Mouse (Mus musculus): ENCODE data around the gene Rbfox1.
A peak's percentile ranks its signal among the peaks of the same experiment; 100 is the strongest.

Gene Rbfox1

DNA sequence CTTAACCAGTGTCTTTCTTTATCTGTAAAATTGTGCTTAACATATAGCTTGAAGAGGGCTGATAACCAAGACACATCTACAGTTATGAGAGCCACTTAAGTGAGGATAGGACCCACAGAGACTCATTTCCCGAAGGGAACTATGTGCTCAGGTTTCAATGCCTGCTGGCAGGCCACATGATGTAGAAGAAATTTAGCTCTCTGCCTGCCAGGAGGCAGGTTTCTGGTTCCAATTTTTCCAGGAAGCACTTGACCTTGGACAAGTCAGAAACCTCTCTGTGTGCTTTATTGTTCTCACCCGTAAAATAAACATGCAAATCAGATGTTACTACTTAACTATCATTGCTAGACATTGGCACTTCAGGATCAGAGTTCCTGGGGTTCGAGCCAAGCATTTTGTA is 1033.5 kb downstream of the Rbfox1 start:
- no peak for ATAC-seq (ENCODE audit: low TSS enrichment)

DNA sequence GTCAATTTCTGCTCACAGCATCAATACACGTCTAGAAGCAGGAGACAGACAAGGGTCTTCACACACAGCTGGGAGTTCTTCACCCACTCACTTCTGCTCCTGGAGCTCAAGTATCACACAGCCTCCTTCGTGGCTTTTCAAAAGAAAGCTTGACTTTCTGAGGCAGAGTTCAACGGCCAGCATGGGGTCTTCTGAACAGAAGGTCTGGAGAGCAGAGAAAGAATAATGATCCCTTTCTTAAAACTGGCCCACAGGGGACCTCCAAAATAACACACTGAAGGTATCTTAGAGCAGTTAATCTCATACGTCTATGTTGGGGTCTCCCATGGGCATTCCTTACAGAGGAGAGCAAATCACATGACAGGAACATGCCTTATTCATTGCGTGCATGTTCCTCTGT is 1034.5 kb downstream of the Rbfox1 start:
- no peak for ATAC-seq (ENCODE audit: low TSS enrichment)

DNA sequence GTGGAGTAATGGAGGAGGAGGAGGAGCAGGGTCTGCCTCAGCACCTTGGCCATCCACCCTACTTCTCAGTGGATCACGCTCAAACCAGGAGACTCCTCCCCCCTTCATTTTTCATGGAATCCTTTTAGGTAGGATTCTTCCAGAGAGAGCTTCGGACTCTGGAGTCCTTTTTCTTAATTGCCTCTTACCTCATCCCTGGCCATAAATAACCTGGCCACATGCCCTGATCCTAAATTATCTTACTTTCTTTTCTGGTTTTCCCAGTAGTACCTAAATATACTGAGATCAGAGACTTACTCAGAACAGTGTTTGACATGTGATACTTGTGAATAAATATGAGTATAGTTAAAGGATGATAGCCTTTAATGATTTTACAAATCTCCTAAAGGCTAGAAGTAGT is 1042.5 kb downstream of the Rbfox1 start:
- ATAC-seq (ENCODE audit: low TSS enrichment): peak; percentile 44; the same call in 1 of the 2 replicates

DNA sequence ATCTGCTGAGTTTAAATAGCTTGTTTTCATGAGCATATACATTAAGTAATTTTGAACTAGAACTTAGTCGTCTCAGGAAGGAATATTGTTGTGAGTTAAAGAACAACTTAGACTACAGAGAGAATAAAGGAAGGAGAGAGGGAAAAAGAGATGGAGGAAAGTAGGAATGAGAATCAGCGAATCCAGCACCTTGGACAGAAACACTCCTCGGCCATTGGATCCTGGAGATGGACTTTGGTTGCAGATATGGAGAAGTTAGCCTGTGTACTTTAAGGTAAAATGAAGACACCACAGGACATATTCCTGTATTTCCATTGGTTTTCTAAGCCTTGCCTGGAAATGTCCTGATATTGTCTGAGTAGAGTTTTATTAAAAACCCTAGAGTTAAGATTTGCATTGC is 1045.6 kb downstream of the Rbfox1 start:
- ATAC-seq (ENCODE audit: low TSS enrichment): no peak

DNA sequence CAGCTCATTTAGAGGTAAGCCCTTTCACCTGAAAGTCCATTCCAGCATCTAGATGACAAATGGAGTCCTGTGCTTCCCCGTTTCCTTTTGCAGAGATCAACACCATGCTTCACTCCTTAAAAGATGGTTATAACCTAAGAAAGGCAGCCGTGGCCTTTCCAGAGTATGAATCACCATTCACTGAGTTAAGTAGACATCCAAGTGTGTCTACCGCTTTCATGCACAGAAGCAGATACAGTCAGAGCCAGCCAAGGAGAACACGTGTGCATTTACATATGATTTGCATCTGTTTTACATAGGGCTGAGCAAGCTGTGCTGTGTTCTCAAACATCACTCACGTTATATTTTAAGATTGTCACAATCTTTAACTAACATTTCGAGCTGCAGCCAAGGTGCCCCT is 1061.0 kb downstream of the Rbfox1 start:
- peak; percentile 95 for ATAC-seq (ENCODE audit: low TSS enrichment)

DNA sequence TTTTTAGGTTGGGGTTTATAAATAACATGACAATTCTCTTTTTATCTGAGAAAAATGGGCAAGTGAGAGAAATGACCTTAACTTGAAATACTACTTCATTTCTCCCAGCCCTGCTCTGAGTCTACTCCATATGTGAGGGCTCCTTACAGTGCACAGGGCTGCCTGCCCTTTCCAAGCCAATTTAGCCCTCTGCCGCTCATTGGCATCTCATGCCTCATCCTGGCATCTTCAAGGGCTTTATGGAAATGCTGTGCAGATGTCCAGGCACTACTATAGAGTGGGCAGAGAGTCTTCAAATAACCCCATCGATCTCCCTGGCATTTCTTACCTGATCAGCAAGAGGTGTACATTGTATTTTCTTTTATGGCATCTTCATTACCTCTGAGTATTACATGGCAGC is 1064.5 kb downstream of the Rbfox1 start:
- ATAC-seq (ENCODE audit: low TSS enrichment): no peak

DNA sequence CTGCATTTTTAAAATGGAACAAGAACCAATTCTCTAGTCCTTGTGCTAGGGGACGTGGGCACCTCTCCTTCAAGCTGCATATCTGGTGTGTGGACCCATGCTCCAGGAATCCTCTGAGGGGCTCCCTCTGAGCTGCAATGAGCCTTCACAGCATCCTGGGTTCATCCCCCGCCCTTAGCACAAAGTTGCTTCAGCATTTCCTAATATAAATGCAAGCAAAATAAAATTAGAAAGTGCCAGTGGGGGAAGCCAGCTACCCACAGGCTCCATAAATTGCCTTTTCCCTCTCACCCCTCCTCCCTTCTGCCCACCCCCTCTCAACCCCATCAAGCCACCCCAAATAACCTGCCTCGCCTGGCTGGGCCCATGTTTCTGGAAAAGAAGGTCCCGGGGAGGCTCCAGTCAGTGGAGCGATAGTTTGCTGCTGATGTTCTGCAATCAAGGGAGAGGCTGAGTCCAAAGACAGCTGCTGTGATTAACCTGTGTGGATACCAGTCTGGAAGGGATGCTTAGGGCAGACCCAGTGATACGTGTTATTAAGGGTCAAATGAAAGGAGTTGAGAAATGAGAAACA is 1070.0 kb downstream of the Rbfox1 start:
- ATAC-seq (ENCODE audit: low TSS enrichment): peak; percentile 55

DNA sequence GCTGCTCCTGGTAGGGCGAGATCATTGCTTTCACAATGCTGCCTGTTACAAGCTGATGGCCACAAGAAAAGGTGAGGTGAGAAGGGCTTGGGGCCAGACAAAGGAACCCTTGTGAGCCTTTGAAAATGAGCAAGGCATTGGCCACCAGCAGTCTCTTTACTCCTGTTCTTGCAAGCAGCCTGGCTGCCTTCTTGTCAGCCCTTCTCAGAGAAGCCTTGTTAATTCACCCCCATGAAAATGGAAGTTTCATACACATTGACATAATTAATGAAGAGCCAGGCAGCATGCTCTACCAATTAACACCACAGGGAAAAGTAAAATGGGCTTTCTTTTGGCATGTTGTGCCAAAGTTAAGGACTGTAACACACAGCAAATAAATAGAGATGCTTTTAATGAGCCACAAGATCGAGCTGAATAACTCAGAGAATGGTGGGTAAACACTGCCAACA is 1076.8 kb downstream of the Rbfox1 start:
- no peak for ATAC-seq (ENCODE audit: low TSS enrichment)

DNA sequence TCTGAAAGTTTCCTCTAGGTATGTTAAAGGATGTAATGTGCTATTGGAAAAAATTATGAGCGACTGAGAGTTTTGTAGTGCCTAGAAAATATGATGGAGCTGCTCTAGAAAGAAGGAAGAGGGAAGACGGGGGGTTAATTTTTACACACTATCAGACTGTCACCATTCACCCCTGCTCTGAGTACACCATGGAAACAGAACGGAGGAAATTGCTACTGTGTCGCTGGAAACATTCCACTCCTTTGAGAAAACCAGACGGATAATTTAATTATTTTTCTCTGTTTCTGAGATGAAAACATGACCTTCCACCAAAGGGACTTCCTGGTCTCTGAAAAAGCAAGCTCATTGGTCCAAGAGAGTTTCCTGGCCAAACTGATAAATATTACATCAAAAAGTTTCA is 1077.4 kb downstream of the Rbfox1 start:
- no peak for ATAC-seq (ENCODE audit: low TSS enrichment)

DNA sequence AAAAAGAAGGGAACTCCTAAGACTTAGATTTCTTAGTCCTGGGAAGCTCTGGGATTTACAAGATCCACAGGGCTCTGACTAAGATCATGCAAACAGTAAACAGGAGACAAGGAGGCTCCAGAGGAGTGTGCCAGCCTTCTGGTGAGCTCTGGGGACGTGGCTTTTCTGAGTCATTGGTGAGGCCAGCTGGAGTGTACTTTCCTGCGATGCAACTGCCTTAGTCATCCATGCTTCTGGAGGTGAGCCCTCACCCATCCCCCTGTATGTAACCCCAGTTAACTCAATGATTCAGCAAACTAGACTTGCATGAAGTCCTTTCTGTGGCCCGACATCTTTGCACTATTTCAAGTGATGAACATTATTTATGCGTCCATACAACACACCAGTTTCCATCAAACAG is 1078.4 kb downstream of the Rbfox1 start:
- peak; percentile 80 for ATAC-seq (ENCODE audit: low TSS enrichment)

DNA sequence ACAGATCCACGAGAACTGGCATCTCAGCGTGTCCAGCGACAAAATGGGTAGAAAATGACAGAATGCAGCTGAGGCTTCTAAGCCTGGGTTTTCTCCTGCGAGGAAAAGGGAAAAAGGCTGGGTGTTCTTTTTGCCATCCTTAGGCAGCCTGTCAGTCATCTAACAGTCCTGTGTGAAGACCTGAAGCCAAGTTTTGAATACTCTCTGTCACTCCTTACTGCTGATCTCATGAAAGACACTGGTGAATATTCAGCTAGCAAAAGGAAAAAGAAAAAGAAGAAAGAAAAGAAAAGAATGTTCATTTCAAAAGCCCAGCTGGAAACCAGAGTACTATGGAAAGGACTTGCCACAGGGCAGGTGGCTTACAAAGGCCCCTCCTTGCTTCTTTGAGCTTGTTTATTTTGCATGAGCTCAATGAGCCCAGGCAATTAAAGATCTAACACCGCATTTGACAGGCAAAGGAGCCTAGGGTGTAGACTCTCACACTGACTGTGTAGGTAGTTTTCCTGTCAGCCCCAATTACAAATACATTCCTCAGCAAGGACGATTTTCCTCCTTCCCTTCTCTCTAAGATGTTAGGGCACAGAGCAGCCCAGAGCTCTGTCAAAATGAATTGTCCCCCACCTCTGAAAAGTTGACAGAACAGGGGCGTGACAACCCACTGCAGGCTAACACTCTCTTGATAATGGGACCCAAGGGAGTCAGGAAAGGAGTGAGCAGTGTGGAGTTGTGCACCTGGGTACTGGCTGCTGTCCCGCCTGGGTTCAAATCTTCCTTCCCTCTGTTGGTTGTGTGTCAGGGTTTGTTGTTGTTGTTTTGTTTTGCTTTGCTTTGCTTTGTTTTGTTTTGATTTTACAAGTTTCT is 1079.8 kb downstream of the Rbfox1 start:
- no peak for ATAC-seq (ENCODE audit: low TSS enrichment)

DNA sequence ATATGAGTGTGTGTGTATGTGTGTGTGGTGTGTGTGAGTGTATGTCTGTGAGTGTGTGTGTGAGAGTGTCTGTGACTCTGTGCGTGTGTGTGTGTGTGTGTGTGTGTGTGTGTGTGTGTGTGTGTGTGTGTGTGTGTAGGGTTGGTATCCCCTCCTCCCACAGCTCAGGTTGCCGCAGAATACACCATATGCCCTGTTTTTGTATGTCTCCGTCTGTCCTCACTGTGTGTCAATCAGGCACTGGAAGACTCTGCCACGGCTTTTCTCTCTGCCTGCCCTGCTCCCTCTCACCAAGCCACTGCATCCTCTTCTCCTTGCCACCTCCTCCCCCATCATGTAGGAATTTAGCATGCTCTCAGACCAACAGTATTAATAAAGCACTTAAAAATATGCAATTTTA is 1084.8 kb downstream of the Rbfox1 start:
- ATAC-seq (ENCODE audit: low TSS enrichment): no peak

DNA sequence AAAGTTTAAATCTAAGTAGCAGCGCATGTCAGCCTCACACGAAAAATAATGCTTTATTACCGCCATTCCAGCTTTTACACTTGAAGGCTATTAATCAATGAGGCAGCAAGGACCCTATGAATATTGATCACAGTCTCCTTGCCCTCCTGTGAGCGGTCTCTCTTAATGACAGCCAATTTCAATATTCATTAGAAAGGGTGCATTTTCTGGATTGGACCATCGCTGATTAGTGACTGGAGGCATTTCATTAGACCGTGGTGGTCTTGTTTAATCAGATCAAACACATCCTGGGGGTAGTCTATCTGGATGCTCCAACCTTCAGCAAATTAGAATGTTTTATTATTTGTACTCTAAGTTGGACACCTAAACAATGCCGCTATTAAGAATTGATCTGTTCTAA is 1091.2 kb downstream of the Rbfox1 start:
- no peak for ATAC-seq (ENCODE audit: low TSS enrichment)

DNA sequence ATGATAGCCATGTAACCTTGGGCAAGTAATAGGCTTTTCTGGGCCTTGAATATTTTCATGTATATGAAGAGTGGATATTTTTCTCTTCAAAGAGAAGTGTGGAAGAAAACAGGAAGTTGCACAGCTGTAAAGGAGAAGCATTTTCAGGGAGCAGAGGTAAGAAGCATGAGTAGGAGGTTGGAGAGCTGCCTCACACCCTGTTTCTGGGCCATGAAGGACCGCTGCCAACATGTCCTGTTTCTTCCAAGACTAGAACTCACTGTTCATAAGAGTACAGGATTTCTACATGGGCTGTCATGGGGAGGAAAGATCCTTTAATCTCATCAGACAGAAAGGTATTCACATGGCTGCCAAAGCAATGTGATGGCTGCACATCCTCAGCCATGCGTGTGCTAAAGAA is 1098.8 kb downstream of the Rbfox1 start:
- ATAC-seq (ENCODE audit: low TSS enrichment): peak; percentile 64

DNA sequence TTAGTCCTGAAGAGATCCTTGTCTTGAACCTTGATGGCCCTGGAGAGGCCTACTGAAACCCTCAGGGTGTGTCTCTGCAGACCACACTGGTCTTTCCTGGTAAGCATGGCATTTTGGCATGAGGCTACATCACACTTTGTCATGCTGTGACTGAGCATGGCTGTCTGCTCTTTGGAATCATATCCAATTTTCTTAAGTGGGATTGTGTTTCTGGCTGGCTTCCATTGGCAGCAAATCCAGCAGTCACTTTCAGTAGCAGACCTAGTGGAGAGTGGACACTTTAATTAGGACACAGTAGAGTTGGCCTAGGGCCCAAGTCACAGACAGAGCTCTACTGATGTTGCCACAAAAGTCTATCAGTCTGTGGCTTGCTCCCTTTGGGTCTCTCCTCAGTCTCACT is 1100.9 kb downstream of the Rbfox1 start:
- 0 out of 2 replicates have a peak, but pooled peaks have one; percentile 17 for ATAC-seq (ENCODE audit: low TSS enrichment)

DNA sequence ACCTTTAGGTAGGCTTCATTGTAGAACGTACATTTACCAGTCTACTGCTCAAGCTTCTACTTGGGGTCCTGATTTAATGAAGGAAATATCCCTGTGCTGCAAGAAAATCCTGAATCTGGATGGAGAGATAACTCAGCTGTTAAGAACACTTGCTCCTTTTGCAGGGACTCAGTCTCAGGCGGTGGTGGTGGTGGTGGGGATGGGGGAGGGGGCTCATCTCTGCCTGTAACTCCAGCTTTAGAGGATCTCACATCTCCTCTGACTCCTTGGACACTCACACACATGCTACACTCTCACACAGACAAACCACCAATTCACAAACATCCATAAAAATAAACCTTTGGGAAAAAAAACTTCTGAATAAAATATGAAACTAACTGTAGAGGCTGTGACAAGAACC is 1101.3 kb downstream of the Rbfox1 start:
- no peak for ATAC-seq (ENCODE audit: low TSS enrichment)

DNA sequence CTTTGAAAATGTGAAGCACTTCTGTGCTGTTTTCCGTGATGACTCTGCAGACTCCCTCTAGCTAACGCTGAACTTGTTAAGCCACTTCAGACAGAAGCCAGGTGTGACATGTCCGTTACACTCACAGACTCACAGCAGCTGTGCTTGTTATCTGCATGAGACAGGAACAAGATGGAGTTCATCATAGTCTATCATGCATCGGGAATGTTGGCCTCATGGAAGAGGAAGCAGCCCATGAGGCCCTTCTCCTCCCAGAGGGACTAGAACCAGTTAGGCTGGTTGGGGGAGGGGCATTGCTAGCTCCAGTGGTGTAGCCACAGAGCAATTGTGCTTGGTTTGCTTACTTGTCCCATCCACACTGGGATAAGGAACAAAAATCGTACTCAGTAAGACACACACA is 1107.1 kb downstream of the Rbfox1 start:
- no peak for ATAC-seq (ENCODE audit: low TSS enrichment)

DNA sequence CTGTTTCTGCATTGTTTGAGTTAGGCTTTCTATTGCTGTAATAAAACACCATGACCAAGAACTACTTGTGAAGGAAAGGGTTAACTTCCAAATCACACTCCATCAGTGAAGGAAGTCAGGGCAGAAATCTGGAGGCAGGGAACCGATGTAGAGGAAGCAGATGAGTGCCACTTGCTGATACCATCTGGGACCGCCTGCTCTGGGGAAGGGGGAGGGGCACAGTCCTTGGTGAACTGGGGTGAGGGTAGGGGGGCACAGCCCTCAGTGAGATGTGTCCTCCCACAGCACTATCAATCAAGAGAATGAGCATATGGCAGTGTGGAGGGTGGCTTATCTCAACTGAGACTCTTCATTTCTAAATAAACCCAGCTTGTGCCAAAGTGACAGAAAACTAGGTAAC is 1108.0 kb downstream of the Rbfox1 start:
- ATAC-seq (ENCODE audit: low TSS enrichment): no peak

DNA sequence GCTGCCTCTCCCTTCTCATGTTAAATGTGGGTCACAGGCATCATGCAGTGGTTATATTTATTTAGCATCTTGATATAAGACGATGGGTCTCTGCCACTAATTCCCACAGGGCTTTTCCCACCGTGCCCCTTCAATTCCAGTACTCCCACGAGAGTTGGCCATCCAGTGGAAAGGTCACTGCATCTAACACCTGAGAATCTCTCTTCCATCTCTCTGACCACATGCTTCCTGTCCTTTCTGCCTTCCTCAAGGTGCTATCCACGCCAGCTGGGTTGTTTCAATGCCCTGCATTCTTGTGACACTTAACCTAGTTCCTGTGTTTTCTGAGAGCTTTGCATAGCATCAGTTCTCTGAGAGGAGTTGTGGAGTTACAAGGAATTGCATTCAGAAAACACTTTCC is 1112.0 kb downstream of the Rbfox1 start:
- ATAC-seq (ENCODE audit: low TSS enrichment): no peak

DNA sequence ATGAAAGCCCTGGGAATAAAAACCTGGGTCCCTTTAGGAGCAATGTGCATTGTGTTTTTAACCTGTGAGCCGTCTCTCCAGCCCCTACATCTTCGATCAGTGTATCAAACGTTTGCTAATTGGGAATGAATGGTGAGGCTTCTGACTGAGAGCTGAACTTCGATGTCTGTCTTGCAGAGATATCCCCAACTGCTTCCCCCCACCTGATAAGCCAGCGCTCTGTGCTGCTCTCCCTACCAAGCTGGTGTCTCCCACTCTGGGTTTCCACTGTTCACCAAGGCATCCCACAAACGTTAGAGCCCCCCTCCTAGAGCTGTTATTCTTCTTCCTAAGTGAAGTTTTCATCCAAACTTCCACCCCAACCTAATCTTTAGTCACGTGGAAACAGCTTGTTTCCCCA is 1112.7 kb downstream of the Rbfox1 start:
- ATAC-seq (ENCODE audit: low TSS enrichment): no peak

DNA sequence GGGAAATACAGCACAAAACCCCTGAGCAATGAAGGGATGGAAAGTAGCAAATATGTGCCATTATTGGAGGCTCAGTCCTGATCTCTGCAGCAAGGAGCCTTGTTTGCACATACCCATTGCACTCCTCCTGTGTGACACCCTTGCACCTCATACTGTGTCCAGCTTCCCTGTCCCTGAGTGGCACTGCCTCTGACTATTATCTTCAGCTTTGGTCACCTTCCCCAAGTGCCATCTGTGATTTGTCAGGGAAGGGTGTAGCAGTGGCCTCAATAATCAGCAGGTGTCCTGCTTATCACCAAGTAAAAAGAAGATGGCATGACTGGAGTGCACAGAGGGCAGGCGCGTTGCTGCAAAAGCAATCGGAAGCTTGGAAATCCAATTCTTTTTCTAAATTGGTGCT is 1119.4 kb downstream of the Rbfox1 start:
- no peak for ATAC-seq (ENCODE audit: low TSS enrichment)

DNA sequence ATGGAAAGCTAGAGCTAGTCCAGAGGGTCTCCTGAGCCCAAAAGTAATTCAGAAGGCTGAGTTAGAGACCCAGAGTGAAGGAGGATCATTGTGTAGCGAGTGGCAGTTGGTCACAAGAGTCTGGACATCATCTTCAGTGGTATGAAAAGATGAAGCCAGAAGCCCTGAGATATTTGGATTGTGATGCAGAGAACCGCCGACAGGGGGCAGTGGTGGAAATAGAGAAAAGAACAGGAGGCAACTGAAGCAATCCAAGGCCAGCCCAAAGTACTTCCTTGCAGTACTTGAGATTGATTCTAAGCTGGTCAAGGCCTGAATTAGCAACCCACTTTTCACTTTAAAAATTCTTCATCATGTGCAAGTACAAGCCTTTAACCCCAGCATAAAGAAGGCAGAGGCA is 1120.3 kb downstream of the Rbfox1 start:
- ATAC-seq (ENCODE audit: low TSS enrichment): peak; percentile 50; the same call in 1 of the 2 replicates

DNA sequence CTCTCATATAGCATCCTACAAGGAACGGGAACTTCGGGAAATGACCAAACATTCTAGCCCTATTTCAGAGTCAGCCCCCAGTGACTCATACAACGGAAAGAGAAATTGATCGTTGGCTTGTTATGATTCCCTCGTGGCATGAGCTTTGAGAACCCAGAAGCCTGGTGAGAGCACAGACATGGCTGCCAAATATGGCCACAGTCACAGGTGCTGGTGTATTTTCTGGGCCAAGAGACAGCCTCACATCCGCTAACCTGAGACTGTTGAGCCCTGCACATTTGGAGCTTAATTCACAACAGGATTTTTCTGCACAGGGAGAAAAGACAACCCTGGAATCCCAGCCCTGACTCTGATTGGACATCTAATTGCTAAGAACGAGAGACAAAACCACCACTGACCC is 1132.2 kb downstream of the Rbfox1 start:
- ATAC-seq (ENCODE audit: low TSS enrichment): no peak

DNA sequence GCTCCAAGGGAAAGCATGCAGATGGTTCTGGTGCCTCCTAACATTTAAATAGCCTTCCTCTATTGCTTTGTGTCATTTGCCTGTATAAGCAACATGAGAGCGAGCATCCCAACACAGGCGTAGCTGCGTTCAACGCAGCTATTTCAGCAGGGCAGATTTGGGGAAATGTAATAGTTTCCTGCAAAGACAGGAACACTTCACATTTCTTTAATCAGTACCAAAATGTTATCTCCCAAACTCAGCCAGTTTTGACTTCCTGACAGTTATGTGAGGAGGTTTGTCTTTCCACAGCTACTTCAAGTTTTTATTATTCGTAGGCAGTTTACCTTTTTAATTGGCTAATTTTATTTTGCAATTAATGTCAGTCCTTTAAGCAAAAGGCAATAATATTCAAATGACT is 1149.1 kb downstream of the Rbfox1 start:
- no peak for ATAC-seq (ENCODE audit: low TSS enrichment)
